Mouse (Mus musculus) heart, adult 2 months (tissue): ENCODE data around the gene Pdzd7. TPM values are rescaled to one million over a fixed set of nuclear protein-coding genes. Genes with fewer than 3 reads are reported as not detected.

Experiments
- DNase-seq, 2 experiments: peaks; one replicate each; pipeline ENCODE4 v3.0.0; 2021
- H3K27ac ChIP-seq: fragments of 200-600 bp; 2 replicates; pipeline ENCODE4 v1.8.1; 2022
- H3K27me3 ChIP-seq: fragments of 200-500 bp; 2 replicates; pipeline ENCODE4 v1.6.1; 2012; ENCODE audit warnings: mild to moderate bottlenecking, low read length, inconsistent platforms, mixed read lengths; ENCODE audit not compliant: control insufficient read depth, insufficient read depth
- H3K36me3 ChIP-seq: fragments of 200-500 bp; 2 replicates; pipeline ENCODE4 v1.6.1; 2012; ENCODE audit warnings: low read length, inconsistent platforms; ENCODE audit not compliant: control insufficient read depth, insufficient read depth
- H3K4me1 ChIP-seq: fragments of 200-500 bp; 2 replicates; pipeline ENCODE4 v1.6.1; 2011; ENCODE audit warnings: low read length; ENCODE audit not compliant: control insufficient read depth, insufficient read depth
- H3K4me3 ChIP-seq: fragments of 200-600 bp; 2 replicates; pipeline ENCODE4 v1.8.1; 2022
- H3K79me2 ChIP-seq: fragments of 200-500 bp; replicated peaks from 2 replicates; pipeline ENCODE4 v1.6.1; 2012; ENCODE audit warnings: mild to moderate bottlenecking, inconsistent platforms, low read length, moderate library complexity, mixed read lengths; ENCODE audit not compliant: control insufficient read depth, insufficient read depth
- H3K9ac ChIP-seq: fragments of 200-500 bp; 2 replicates; pipeline ENCODE4 v1.6.1; 2012; ENCODE audit warnings: low read depth, mild to moderate bottlenecking, control low read depth, inconsistent platforms, low read length, mixed read lengths
- CTCF ChIP-seq: fragments of 200-600 bp; IDR thresholded peaks from 2 replicates; pipeline ENCODE4 v1.8.1; 2022; ENCODE audit warnings: antibody characterized with exemption, mild to moderate bottlenecking, moderate library complexity
- EP300 ChIP-seq: fragments of 200-500 bp; IDR thresholded peaks from 2 replicates; pipeline ENCODE4 v1.6.1; 2011; ENCODE audit warnings: low read depth, low read length, control low read depth; ENCODE audit not compliant: insufficient read depth
- POLR2A ChIP-seq: fragments of 200-500 bp; IDR thresholded peaks from 2 replicates; pipeline ENCODE4 v1.6.1; 2011; ENCODE audit warnings: mild to moderate bottlenecking, low read depth, low read length, control low read depth; ENCODE audit not compliant: insufficient read depth
- WGBS: fragments of 180-500 bp; shearing (Covaris S2); methylation state at CpG from one replicate; pipeline ENCODE4 v1.1.7; 2018; 5-methylcytosine and 5-hydroxymethylcytosine counted together
- intact Hi-C: fragments of 180-260 bp; cut with DNase I; formaldehyde crosslinking; loops from one replicate; pipeline ENCODE4 v1.15.1; 2025
- polyA plus RNA-seq: library from polyadenylated mRNA; depleted of rRNA; stranded (reverse); fragments of >200 nt; gene quantifications from 2 replicates; pipeline ENCODE4 v1.2.3, GENCODE M21; 2012
- total RNA-seq, 2 experiments: library from RNA; stranded (reverse); gene quantifications; 2 replicates each; pipeline ENCODE4 v1.2.3; 2021

The Pdzd7 gene
- total and polyA plus RNA-seq, 3 experiments: 0.08 to 0.43 TPM; not detected in 1

DNA sequence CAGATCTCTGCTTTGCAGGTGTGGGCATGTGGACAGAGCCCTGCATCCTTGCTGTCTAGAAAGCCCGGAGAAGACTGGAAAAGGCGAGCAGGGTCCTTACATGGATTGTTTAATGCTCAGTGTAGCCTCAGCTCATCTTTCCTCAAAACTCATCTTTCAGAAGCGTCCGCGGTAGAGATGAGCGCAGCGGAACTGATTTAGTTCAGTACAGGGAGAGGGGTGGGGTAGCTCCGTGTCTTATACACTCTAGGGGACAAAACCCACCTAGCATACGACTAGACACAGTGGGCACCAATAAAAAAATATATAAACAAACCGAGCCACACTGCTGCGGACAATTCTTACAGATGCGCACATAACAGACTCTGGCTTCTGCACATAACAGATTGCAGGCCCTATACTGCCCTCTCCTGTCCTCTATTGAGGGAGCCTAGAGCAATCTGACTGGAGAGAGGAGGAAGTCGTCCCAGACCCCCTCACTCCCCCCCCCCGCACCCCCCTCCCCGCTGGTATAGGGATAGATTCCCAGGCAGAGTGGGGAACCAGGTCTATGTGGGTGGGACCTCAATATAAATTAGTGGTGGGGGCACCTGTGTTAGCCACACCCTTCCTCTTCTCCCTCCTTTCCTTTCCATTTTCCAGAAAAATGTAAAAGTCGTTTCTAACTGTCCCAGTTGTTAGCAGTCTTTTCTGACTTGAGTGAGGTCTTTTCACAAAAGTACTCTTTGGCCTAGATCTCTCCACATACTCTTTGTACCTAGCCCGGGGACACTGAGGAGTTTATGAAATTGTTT lies 33.7 kb upstream of the Pdzd7 start:
- Histone ChIP-seq H3K27ac (peak overlapping the region; percentile 69), H3K27me3 (peaks cover 3% of the 10 kb centered on the region; the same call in 1 of the 2 replicates)
- WGBS: 19% methylated on average over 17 of the region's 17 CpGs

DNA sequence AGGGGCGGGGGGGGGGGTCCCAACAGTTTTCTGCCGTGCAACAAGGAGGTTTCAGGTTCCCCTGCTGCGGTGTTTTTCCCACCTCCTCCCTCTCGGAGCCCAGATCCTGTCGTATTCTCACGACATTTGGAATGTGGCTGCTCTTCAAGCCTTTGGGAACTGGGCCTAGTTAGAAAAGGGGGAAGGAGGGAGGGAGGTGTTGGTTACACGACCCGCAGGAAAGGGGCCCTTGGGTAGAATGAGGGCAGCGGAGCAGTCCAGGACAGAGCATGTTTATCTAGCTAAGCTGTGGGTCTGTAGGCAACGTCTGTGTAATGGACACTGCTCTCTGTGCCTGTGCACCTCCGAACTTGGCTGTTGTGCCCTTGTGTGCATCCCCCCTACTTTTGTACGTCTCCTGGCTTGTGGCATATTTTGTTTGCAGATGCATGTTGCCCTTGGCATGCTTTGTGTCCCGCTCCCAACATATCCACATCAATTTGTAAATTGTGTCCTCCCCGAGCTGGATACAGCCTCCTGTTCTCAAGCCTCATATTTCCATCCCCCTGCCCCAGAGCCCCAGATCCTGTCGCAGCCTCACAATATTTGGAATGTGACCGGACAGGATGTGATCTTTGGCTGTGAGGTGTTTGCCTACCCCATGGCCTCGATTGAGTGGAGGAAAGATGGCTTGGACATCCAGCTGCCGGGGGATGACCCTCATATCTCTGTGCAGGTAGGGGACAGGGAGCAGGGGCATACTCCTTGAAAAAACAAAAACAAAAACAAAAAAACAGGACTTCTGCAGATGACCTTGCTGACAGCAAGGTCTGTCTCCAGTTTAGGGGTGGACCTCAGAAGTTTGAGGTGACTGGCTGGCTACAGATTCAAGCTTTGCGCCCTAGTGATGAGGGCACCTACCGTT lies 32.5 kb upstream of the Pdzd7 start:
- Histone ChIP-seq H3K27ac (no peak overlapping the region), H3K9ac (no peak overlapping the region), H3K36me3 (no peaks in the 10 kb centered on the region), H3K4me1 (peaks cover 12% of the 10 kb centered on the region), H3K4me3 (no peak overlapping the region), H3K27me3 (peaks cover 1% of the 10 kb centered on the region; the same call in 1 of the 2 replicates), H3K79me2 (no peaks in the 10 kb centered on the region)
- 40% methylated on average over 20 of the region's 20 CpGs for WGBS
- DNase-seq: no peak
- intact Hi-C loops: no loop called here
- TF ChIP-seq CTCF (no peak), EP300 (no peak), POLR2A (no peak)

More for the DNA sequence above, 33.7 kb upstream of the Pdzd7 start:
- TF ChIP-seq CTCF (peak; percentile 63), POLR2A (no peak)
- intact Hi-C loops: no loop called here
- no peaks in the 10 kb centered on the region for H3K79me2 ChIP-seq
- no peak for DNase-seq
- H3K4me3 ChIP-seq: peak overlapping the region; percentile 38
- H3K9ac ChIP-seq: peak overlapping the region; percentile 71
- H3K4me1 ChIP-seq: peaks cover 12% of the 10 kb centered on the region
- H3K36me3 ChIP-seq: no peaks in the 10 kb centered on the region

DNA sequence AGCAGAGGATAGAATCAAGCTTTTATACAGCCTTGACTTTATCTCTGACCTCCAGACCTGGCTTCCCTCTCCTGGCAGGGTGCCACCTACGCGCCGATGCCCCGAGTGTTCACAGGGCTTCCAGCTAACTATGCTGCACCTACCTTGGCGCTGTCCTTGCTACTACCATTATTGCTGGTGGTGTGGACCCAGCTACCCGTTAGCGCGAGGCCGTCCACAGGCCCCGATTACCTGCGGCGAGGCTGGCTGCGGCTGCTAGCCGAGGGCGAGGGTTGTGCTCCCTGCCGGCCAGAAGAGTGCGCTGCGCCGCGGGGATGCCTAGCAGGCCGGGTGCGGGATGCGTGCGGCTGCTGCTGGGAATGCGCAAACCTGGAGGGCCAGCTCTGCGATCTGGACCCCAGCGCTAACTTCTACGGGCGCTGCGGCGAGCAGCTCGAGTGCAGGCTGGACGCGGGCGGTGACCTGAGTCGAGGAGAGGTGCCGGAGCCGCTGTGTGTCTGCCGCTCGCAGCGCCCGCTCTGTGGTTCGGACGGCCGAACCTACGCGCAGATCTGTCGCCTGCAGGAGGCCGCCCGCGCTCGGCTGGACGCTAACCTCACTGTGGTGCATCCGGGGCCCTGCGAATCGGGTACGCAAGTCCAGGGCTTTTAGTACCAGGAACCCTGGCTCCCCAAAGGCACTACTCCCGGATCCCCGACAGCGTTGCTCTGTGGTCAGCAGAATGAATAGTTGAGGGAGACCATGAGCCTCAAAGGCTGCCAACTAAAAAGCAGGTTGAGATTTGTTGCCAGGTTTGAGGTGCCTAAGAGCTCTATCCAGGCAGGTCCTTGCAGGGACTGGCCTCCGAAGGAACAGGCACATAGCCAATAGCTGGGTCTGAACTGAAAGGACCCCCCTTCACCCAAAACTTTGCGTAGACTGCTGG lies 31.3 kb upstream of the Pdzd7 start:
- intact Hi-C loops: no loop called here
- H3K27me3 ChIP-seq: peaks cover 1% of the 10 kb centered on the region; the same call in 1 of the 2 replicates

DNA sequence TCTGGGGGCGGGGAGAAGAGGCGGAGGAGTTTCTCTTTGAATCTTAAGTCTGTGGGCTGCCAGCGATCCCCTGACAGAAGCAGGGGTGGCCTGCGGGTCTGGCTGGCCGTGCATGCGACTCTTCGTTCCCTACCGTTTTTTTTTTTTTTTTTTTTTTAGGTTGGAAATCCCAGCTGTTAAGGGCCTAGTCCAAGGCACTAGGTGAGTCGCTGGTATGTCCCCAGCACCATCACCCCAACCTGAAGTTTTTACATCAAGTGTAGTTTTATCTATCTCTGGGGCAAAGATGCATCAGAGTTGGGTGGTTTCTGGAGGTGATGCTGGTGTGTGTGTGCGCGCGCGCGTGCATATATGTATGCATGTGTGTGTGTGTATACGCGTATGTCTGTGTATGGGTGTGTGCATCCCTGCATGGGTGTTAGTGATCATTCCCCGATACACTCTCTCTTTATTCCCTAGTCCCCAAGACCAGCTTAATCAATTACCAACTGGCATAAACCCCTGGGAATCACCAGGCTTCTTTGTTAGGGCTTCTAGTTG lies 30.6 kb upstream of the Pdzd7 start:
- 27% methylated on average over 17 of the region's 17 CpGs for WGBS
- intact Hi-C loops: no loop called here

More for the DNA sequence above, 31.3 kb upstream of the Pdzd7 start:
- DNase-seq: peak; percentile 81 to 82
- Histone ChIP-seq H3K9ac (peak overlapping the region; percentile 82), H3K4me1 (peaks cover 12% of the 10 kb centered on the region), H3K4me3 (peak overlapping the region; percentile 42), H3K27ac (peak overlapping the region; percentile 67), H3K36me3 (no peaks in the 10 kb centered on the region), H3K79me2 (no peaks in the 10 kb centered on the region)
- TF ChIP-seq POLR2A (no peak), CTCF (peak; percentile 84), EP300 (no peak)
- 2% methylated on average over 62 of the region's 62 CpGs for whole genome bisulfite sequencing

More for the DNA sequence above, 30.6 kb upstream of the Pdzd7 start:
- Histone ChIP-seq H3K4me1 (peaks cover 12% of the 10 kb centered on the region), H3K9ac (peak overlapping the region; percentile 25), H3K4me3 (peak overlapping the region; percentile 61), H3K79me2 (no peaks in the 10 kb centered on the region), H3K27me3 (peaks cover 1% of the 10 kb centered on the region; the same call in 1 of the 2 replicates), H3K27ac (peak overlapping the region; percentile 100), H3K36me3 (no peaks in the 10 kb centered on the region)
- no peak for DNase-seq
- TF ChIP-seq EP300: no peak
- TF ChIP-seq CTCF: no peak
- TF ChIP-seq POLR2A: no peak
